Mouse (Mus musculus): ENCODE measurements around the gene Samm50.

Samm50 gene

DNA sequence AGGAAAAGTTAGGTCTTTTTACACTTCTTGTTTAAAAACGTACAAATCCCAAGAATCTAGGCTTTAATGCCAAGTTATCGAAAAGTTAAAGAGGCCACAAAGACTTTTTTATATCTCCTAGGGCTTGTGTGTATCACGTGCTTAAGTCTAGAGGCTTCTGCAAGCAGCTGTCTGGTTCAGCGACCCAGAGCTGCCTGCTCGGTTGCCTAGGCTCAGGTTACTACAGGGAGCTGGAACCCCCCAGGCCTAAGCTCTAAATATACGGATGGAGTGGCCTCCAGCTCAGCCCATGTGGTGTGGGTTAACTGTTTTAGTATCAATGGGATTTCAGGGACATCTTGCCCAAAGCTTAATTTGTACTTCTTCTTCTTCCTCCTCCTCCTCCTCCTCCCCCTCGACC, 49.5 kb downstream of the Samm50 start:
- DNase-seq, result no peak

DNA sequence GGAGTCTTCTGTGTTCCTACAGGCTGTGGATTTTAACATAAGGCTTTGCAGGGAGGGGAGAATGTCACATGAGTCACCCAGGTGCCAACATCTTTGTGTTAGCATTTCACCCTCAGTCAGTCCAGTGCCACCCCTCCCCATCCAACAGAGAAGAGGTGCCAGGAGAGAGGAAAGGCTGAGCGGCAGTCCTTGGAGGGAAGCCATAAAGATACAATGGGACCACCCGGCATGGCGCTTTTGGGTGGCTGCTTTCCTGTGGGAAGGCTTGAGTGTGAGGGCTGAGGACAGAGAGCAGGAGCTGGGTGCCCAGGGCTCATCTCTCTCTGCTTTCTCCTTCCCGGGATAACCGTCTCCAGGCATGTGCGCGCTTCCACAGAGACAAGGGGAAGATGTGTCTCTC, 53.1 kb downstream of the Samm50 start:
- no peak for DNase-seq

DNA sequence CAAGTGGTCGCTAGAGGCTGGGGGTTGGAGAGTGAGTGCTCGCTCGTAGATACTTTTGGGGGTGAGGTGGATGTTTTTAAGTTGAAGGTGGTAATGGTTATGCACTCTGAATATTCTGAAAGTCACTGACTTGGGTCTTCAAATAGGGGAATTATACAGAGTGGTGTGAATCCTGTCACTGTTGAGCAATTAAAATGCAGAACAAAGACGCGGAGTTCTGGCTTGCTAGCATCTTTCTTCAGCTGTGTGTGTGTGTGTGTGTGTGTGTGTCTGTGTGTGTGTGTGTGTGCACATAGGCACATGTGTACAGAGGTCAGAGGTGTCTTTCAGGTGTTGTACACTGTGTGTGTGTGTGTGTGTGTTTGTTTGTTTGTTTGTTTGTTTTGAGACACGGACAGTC, 54.2 kb downstream of the Samm50 start:
- no peak for DNase-seq

DNA sequence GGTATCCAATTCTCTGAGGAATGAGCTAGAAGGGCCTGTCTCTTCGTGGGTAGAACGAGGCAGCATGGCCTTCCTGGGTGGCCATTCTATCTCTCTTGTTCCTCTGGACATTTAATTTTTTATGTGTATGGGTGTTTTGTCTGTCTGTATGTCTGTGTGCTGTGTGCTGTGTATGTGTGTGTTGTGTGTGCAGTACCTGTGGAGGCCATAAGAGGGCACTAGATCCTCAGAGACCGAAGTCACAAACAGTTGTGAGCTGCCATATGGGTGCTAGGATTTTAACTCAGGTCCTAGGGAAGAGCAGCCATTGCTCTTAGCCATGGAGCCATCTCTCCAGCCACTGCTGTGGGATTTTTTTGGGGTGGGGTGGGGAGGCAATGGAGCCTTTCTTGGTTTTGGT, 55.3 kb downstream of the Samm50 start:
- DNase-seq, result no peak

DNA sequence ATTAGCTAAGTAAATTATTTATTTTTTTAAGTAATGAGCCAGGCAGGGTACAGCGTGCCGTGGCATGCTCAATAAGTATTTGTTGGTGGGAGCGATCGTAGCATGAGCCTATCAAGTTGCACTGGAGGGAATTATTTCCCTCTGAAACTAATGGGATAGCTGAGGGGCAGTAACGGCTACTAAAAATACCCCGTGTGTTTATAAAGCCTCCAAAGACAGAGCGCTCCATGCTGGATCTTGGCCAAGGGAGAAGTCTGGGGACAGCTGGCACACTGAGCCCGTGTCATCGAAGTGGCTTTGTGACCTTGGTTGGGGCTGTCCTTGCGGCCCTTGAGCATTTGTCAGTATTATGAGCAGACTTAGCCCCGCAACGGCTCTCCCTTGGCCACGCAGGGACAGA, 59.2 kb downstream of the Samm50 start:
- DNase-seq, result peak; percentile 61 to 71

DNA sequence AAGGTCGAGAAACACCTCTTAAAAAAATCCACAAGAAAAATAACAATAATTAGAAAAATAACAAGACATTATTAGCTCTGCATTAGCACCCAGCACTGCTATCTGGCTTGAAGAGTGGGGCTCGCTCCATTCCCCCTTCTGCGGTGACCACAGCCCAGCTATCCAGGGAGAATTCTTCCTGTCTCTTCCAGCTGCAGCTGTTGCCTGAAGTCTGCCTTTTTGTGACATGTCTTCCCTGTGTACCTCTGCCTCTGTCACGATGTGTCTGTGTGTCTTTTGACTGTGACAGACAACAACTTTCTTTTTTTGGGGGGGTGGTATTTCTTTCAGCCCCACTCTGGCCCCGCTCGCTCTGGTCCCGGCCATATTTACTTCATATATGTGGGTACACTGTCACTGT, 60.6 kb downstream of the Samm50 start:
- no peak for DNase-seq

DNA sequence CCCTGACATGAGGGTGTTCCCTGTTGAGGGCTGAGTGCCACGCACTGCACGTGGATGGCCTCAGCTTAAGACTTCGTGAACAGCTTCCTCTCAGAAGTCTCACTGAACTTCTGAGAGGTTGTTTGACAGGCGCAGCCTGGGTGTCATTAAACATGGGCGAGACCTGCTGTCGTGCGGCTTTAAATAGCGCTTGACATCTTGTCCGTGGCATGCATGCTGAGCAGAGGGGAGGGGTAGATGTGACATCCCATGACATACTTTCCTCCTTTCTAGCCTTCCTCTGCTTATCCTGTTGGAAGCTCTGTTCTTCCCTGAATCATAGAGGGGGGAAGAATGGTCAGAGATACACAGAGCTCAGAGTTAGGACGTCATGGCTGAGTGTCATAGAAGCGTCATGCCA, 61.7 kb downstream of the Samm50 start:
- peak; percentile 61 to 63 for DNase-seq

DNA sequence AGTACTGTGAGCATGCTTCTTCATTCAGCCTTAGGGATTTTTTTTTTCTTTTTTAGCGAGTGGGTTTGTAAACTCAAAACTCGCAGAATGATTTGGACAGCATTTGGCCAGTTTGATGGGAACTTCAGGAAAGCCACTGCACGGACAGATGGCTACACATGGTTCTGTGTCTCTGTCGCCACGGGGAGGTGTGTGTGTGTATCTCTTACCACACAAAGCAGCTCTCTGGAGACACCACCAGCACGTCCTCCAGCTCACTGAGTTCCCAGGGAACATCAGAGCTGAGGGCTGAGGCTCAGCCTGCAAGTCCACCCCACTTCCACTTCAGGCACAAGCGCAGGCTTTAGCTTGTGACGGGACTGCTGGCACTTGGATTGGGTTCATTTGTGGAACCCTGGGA, 62.3 kb downstream of the Samm50 start:
- DNase-seq, result peak in 1 of 2 experiments; percentile 24

DNA sequence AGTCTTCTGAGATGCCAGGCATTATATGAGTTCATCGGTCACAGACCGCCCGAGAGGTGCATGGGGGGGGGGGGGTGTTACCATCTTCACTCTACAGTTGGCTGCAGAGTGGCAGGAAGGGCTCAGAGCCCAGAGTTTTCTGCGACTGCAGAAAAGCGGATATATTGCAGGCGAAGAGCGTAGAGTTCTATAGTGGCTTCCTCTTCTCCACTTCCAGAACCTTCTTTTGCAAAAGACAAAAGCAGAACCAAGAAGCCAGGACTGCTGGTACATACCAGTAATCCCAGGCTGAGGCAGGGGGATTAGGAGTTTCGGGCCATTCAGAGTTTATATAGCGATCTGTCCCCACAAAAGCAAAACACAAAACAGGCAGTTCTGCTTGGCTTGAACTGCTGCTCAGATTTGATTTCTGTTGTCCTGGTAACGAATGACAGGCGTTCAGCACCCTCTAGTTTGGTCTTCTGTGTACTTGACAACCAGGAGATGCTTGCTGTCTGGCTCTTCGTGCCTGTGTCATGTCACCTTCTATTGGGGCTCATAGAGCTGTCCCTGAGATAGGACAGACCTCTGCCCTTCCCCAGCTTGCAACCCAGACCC, 64.3 kb downstream of the Samm50 start:
- no peak for DNase-seq

DNA sequence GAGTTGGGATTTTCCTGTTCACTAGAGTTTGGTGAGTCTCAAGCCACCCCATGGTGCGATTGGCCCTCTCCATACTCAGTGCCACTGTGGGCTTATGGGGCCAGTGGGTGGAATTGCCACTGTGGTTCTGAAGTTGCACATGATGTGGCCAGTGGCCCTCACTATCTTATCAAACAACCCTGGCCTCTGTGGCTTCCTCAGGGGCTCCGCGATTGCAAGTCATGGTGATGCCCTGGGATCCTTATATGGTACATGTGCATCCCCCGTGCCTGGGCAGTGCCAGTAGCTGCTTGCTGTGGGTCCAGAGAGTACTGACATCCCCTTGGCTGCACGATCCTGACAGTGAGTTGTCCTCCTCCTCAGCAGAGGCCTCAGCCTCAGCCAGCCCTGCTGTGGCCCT, 64.8 kb downstream of the Samm50 start:
- no peak for DNase-seq

DNA sequence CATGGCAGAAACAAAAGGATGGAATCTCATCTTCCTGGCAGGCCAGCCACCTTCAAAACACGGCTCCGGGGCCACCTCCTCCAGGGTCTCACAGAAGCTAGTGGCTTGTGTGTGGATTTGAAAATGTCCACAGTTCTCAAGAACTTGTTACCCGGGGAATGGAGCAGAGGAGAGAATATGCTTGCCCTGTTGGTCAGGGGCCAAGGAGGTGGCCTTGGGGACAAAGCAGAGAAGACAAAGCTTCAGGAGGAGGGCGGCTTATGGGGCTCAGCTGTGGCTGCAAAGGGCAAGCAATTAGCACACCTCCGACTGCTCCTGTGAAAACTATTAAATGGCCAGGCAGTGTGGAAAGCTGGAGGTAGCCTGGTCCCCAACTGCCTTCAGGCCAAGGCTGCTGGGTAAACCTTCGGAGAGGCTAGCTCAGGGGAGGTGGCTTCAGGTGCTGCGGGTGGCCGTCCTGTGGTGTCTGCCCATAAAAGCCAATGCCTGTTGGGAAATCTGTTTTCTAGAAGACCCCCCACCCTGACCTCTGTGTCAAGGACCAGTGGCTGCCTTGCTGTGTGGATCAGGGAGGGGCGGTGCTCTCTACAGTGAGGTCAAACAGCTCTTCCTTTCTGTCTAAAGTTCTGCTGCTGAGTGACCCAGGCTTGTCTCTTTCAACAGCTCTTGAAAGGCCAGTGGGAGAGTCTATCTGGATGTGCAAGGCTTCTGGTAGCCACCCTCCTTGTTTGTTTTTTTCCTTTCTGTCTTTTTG, 66.7 kb downstream of the Samm50 start:
- no peak for DNase-seq

DNA sequence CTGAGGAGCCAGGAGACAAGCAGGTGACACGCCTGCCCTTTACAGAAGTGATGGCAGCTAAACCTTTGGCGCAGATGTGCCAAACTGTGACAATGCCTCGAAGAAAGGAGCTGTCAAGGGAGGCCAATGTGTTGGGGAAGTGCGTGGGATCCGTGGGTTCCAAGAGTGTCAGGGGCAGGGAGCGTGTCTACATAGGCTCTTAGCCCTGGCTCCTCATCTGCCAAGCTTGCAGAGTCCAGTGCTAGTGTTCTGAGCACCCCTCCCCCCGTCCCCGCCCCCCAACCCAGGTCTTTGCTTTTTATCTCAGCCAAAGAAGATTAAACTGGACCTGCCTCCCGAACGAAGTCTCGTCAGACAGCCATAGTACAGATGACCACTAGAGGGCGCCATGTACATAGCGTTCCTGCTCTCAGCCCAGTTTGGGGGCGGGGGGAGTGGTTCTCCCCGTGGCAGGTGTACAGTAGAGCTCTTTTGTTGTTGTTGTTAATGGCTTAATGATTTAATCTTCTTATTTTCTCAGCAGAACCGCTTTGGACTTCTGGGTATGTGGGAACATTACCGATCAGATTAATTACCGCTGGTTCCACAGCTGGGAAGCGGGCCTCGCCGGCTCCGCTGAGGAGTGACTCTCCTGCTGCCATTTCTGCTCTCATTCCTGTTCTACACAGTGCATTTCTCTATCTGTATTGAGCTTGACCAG, 68.2 kb downstream of the Samm50 start:
- DNase-seq, result peak; percentile 92 to 96

DNA sequence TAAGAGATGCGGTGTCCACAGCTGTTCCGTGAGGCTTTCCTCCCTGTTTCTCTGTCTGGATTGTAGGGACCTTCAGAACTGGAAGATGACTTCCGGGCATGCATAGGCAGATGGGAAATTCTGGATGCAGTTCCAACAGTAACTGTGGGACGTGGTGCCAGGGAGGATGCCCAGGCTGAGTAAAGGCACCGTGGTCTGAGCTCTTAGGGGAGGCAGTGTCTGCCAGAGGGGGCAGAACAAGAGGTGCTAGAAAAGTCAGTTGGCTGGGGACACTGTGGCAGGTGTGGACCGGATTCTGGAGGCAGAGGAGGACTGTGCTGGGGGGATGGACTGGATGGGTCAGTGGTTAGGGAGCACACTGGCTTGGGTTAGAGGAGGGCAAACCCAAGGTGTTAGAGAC, 70.6 kb downstream of the Samm50 start:
- peak in 1 of 2 experiments; percentile 36 for DNase-seq

DNA sequence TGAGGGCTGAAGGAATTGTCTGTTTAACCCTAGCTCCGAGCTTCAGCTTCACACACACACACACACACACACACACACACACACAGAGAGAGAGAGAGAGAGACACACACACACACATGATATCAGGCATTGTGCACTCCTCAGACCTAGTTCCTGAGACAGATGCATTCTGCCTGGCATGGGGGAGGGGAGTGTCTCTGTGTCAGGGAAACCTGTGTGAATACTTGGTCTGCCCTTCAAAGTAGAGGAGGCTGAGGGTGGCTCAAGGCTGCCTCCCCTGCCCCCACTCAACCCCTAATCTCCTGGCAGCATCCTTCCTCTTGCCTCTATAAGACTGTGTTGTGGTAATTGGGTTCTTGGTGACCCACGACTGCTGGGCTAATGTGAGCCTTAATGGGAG, 71.5 kb downstream of the Samm50 start:
- no peak for DNase-seq

DNA sequence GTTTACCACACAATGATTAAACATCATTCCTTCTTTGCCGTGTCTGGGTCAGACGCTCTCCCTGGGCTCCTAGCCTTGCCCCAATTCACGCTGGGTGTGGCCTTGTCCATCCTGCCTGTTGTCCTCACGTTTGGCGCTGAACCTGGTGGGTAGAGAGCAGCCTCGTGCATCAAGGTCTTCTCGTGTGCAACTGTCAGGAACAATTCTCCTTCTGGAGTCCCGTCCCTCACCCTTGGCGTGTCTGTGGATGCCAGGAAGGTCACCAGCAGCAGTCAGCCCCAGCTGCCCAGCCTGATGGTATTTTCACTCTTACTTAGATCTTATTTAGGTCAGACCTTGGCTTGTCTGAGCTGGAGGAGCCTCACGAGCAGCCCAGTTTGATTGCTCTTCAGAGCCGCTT, 73.1 kb downstream of the Samm50 start:
- DNase-seq, result no peak

DNA sequence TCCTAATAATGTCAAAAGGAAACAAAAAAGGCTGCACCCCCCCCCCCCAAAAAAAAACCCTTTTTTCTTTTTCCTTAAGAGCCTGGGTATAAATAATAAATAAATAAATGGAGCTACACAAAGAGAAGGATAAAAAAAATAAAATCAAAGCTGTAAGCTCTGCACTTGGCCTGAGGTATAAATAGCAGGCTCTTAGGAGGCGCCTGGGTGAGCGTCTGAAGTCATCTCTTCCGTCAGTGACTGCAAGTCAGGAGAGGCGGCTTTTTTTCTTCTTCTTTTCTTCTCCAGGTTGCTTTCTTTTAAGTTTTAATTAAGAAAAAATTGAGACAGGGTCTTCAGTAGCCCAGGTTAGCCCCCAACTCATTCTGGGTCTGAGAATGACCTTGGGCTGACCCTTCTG, 74.2 kb downstream of the Samm50 start:
- DNase-seq, result no peak

All from cerebellum, postnatal 14 days (tissue).